Mouse (Mus musculus) C2C12 (cell line): Measurements from ENCODE around the gene Gstm1.

Experiments
- CTCF ChIP-seq: IDR thresholded peaks from one replicate; pipeline ENCODE4 v1.5.1; 2011; ENCODE audit not compliant: control insufficient read depth, insufficient read depth, insufficient read length
- FOSL1 ChIP-seq: IDR thresholded peaks from one replicate; pipeline ENCODE4 v1.8.0; 2011; ENCODE audit warnings: mild to moderate bottlenecking, low read length; ENCODE audit not compliant: poor library complexity, insufficient read depth, severe bottlenecking
- MAX ChIP-seq: IDR thresholded peaks from one replicate; pipeline ENCODE4 v1.6.1; 2011; ENCODE audit warnings: mild to moderate bottlenecking, control low read depth
- MYOD1 ChIP-seq: IDR thresholded peaks from one replicate; pipeline ENCODE4 v1.6.1; 2011; ENCODE audit warnings: low read depth; ENCODE audit not compliant: control insufficient read depth, insufficient read length
- MYOG ChIP-seq: IDR thresholded peaks from one replicate; pipeline ENCODE4 v1.6.1; 2011; ENCODE audit not compliant: control insufficient read depth, insufficient read length; ENCODE audit errors: extremely low read depth

DNA sequence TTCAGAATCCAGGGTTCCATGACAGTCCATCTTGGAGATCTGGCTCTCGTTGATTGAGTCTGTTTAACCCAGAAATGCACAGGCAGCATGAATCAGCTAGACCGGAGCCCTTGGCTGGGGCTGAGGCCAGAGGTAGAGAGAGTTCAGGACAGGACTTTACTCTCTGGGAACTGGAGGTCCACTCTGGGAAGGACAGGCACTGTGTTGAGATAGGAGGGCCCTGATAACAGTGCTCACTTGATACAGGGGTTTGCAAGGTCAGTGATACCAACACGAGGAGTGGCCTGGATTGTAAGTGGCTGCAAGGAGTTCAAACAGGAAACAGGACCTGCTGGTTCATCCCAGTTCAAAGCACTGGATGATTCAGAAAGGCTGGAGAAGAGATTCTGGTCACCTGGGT is 40.1 kb downstream of the Gstm1 start:
- TF ChIP-seq CTCF (no peak), MYOD1 (no peak), MAX (no peak), MYOG (no peak), FOSL1 (no peak)
